Mouse (Mus musculus) kidney, adult 2 months (tissue): ENCODE data around the gene Lrig3.

Experiments used
- CTCF ChIP-seq: fragments of 200-500 bp; conservative IDR thresholded peaks from 2 replicates; pipeline ENCODE4 v1.5.1; 2011; ENCODE audit warnings: low read depth, mild to moderate bottlenecking, control low read depth, low read length, moderate library complexity, mixed read lengths; ENCODE audit not compliant: insufficient read depth, insufficient read length
- POLR2A ChIP-seq: fragments of 200-500 bp; IDR thresholded peaks from one replicate; pipeline ENCODE4 v1.6.1; 2011; ENCODE audit warnings: low read depth, low read length, control low read depth

GRCm38 (mm10) chr10:125917436-125917871 lies 48.5 kb upstream of the Lrig3 start:
- TF ChIP-seq CTCF (no peak), POLR2A (no peak)
